Mouse (Mus musculus): ENCODE data around the gene Prkar2a.
A peak's percentile ranks its signal among the peaks of the same experiment; 100 is the strongest.
"Not testable (repeated sequence)": the region's sequence is repeated elsewhere in the genome, so short reads cannot be mapped to it uniquely, and the experiment has no call there.

Gene Prkar2a

GRCm38 (mm10) chr9:108689106-108689505 is at the start of gene Prkar2a:
TSS of gene Prkar2a (plus strand) at chr9:108689314.
- no peak for DNase-seq

GRCm38 (mm10) chr9:108639825-108640224 is 49.3 kb upstream of the Prkar2a start:
- DNase-seq: no peak

GRCm38 (mm10) chr9:108648166-108648565 is 40.9 kb upstream of the Prkar2a start:
- DNase-seq: peak; percentile 68 to 74

- DNase-seq: peak; percentile 91 to 96
Measured at GRCm38 (mm10) chr9:108648611-108649560, 40.2 kb upstream of the Prkar2a start, which contains the start of gene Arih2. TSS of gene Arih2 (minus strand) at chr9:108649386.

- no peak for DNase-seq
Measured at GRCm38 (mm10) chr9:108649561-108650440, 39.3 kb upstream of the Prkar2a start.

GRCm38 (mm10) chr9:108654566-108655464 is 34.3 kb upstream of the Prkar2a start:
- DNase-seq: no peak

- DNase-seq: not testable (repeated sequence)
Measured at GRCm38 (mm10) chr9:108655865-108656264, 33.2 kb upstream of the Prkar2a start.

- peak; percentile 92 to 96 for DNase-seq
Measured at GRCm38 (mm10) chr9:108661677-108662612, 27.2 kb upstream of the Prkar2a start, which contains the start of gene Slc25a20. TSS of gene Slc25a20 (plus strand) at chr9:108662088.

GRCm38 (mm10) chr9:108662660-108663059 is 26.5 kb upstream of the Prkar2a start:
- DNase-seq: peak in 1 of 2 experiments; percentile 39

- DNase-seq: peak in 1 of 2 experiments; percentile 18
Measured at GRCm38 (mm10) chr9:108669875-108670274, 19.2 kb upstream of the Prkar2a start.

GRCm38 (mm10) chr9:108673151-108673550 is 16.0 kb upstream of the Prkar2a start:
- DNase-seq: peak in 1 of 2 experiments; percentile 46

GRCm38 (mm10) chr9:108680026-108680425 is 9.1 kb upstream of the Prkar2a start:
- no peak for DNase-seq

- DNase-seq: no peak
Measured at GRCm38 (mm10) chr9:108686475-108686887, 2.6 kb upstream of the Prkar2a start.

GRCm38 (mm10) chr9:108687181-108687580 is 1.9 kb upstream of the Prkar2a start:
- no peak for DNase-seq

- DNase-seq: no peak
Measured at GRCm38 (mm10) chr9:108687686-108688085, 1.4 kb upstream of the Prkar2a start.

GRCm38 (mm10) chr9:108688451-108688850 is 663 bp upstream of the Prkar2a start:
- DNase-seq: peak in 1 of 2 experiments; percentile 10

GRCm38 (mm10) chr9:108689993-108690392 is 879 bp downstream of the Prkar2a start:
- no peak for DNase-seq

GRCm38 (mm10) chr9:108690914-108691313 is 1.8 kb downstream of the Prkar2a start:
- DNase-seq: peak; percentile 35 to 62

GRCm38 (mm10) chr9:108691371-108691770 is 2.3 kb downstream of the Prkar2a start:
- DNase-seq: no peak

GRCm38 (mm10) chr9:108691846-108692225 is 2.7 kb downstream of the Prkar2a start:
- peak; percentile 89 to 96 for DNase-seq
